Mouse (Mus musculus) spleen, adult 12 weeks (tissue): ENCODE results near the gene Rundc3a.
A peak's percentile ranks its signal among the peaks of the same experiment; 100 is the strongest.

Experiments
- DNase-seq: peaks from one replicate; pipeline ENCODE4 v3.0.0; 2022; ENCODE audit warnings: low spot score

The Rundc3a gene

GRCm38 (mm10) chr11:102434406-102434805, 41.2 kb downstream of the Rundc3a start:
- peak; percentile 74 for DNase-seq

GRCm38 (mm10) chr11:102434816-102435705, 41.9 kb downstream of the Rundc3a start:
- DNase-seq: no peak

- DNase-seq: no peak
Measured at GRCm38 (mm10) chr11:102435754-102436470, 42.7 kb downstream of the Rundc3a start.

- DNase-seq: no peak
Measured at GRCm38 (mm10) chr11:102436471-102436790, 43.2 kb downstream of the Rundc3a start.

GRCm38 (mm10) chr11:102437120-102438061, 44.2 kb downstream of the Rundc3a start:
- no peak for DNase-seq

- DNase-seq: no peak
Measured at GRCm38 (mm10) chr11:102438212-102439092, 45.2 kb downstream of the Rundc3a start.

- DNase-seq: no peak
Measured at GRCm38 (mm10) chr11:102439093-102440082, 46.2 kb downstream of the Rundc3a start.

- no peak for DNase-seq
Measured at GRCm38 (mm10) chr11:102440255-102440654, 47.1 kb downstream of the Rundc3a start.

- DNase-seq: no peak
Measured at GRCm38 (mm10) chr11:102441434-102441833, 48.2 kb downstream of the Rundc3a start.

- DNase-seq: no peak
Measured at GRCm38 (mm10) chr11:102442089-102442488, 48.9 kb downstream of the Rundc3a start.

GRCm38 (mm10) chr11:102443740-102444139, 50.5 kb downstream of the Rundc3a start:
- DNase-seq: no peak

GRCm38 (mm10) chr11:102444321-102444720, 51.1 kb downstream of the Rundc3a start:
- no peak for DNase-seq

- no peak for DNase-seq
Measured at GRCm38 (mm10) chr11:102444781-102445180, 51.6 kb downstream of the Rundc3a start.

GRCm38 (mm10) chr11:102445264-102445890, 52.2 kb downstream of the Rundc3a start:
- DNase-seq: no peak

GRCm38 (mm10) chr11:102445891-102446361, 52.7 kb downstream of the Rundc3a start:
- DNase-seq: no peak

- no peak for DNase-seq
Measured at GRCm38 (mm10) chr11:102446581-102447461, 53.6 kb downstream of the Rundc3a start.

GRCm38 (mm10) chr11:102447497-102447896, 54.3 kb downstream of the Rundc3a start, which contains the start of gene Fam171a2:
Gene Fam171a2 (minus strand): TSS chr11:102447682.
- no peak for DNase-seq

- no peak for DNase-seq
Measured at GRCm38 (mm10) chr11:102448327-102448726, 55.1 kb downstream of the Rundc3a start.
